Mouse (Mus musculus): ENCODE results near the gene Gm26558. TPM values are rescaled to one million over a fixed set of nuclear protein-coding genes. Genes with fewer than 3 reads are reported as not detected.
A peak's percentile ranks its signal among the peaks of the same experiment; 100 is the strongest.

The Gm26558 gene
- polyA plus RNA-seq, 1 experiment from 2014 or later: 4.6 TPM

- H3K4me2 ChIP-seq: no peak overlapping the region
- peaks cover 8% of the 10 kb centered on the region for H3K36me3 ChIP-seq
- no peaks in the 10 kb centered on the region for H3K9me3 ChIP-seq
- no peak overlapping the region for H3K9ac ChIP-seq
- ATAC-seq (ENCODE audit: insufficient read depth, low FRiP score, low read depth): no peak
- H3K4me1 ChIP-seq: no peaks in the 10 kb centered on the region
- H3K27me3 ChIP-seq (replicated peaks): no peaks in the 10 kb centered on the region
- 82% methylated on average over 7 of the region's 7 CpGs for WGBS
- no peak overlapping the region for H3K27ac ChIP-seq
- no peak overlapping the region for H3K4me3 ChIP-seq (replicated peaks)
Observed at GRCm38 (mm10) chr2:70673445-70674126, 11.7 kb upstream of the Gm26558 start.

GRCm38 (mm10) chr2:70672476-70672875 lies 10.6 kb upstream of the Gm26558 start:
- Histone ChIP-seq H3K9me3 (no peaks in the 10 kb centered on the region), H3K9ac (no peak overlapping the region), H3K27ac (no peak overlapping the region), H3K27me3 (replicated peaks) (no peaks in the 10 kb centered on the region), H3K4me2 (no peak overlapping the region), H3K36me3 (no peaks in the 10 kb centered on the region), H3K4me1 (no peaks in the 10 kb centered on the region), H3K4me3 (replicated peaks) (no peak overlapping the region)
- ATAC-seq (ENCODE audit: insufficient read depth, low FRiP score, low read depth): no peak
- 73% methylated on average over 2 of the region's 2 CpGs for WGBS

- H3K4me3 ChIP-seq (replicated peaks): no peak overlapping the region
Observed at GRCm38 (mm10) chr2:70669896-70670295, 8.0 kb upstream of the Gm26558 start.

GRCm38 (mm10) chr2:70669241-70669640 lies 7.3 kb upstream of the Gm26558 start:
- 70% methylated on average over 2 of the region's 2 CpGs for WGBS
- Histone ChIP-seq H3K36me3 (no peaks in the 10 kb centered on the region), H3K4me2 (no peak overlapping the region), H3K4me3 (replicated peaks) (no peak overlapping the region), H3K9ac (no peak overlapping the region), H3K27me3 (replicated peaks) (no peaks in the 10 kb centered on the region), H3K27ac (no peak overlapping the region), H3K9me3 (no peaks in the 10 kb centered on the region), H3K4me1 (no peaks in the 10 kb centered on the region)
- ATAC-seq (ENCODE audit: insufficient read depth, low FRiP score, low read depth): no peak

More at GRCm38 (mm10) chr2:70669896-70670295, 8.0 kb upstream of the Gm26558 start:
- ATAC-seq (ENCODE audit: insufficient read depth, low FRiP score, low read depth): no peak
- Histone ChIP-seq H3K27me3 (replicated peaks) (no peaks in the 10 kb centered on the region), H3K4me2 (no peak overlapping the region), H3K9me3 (no peaks in the 10 kb centered on the region), H3K9ac (no peak overlapping the region), H3K4me1 (no peaks in the 10 kb centered on the region), H3K36me3 (no peaks in the 10 kb centered on the region), H3K27ac (no peak overlapping the region)
- 51% methylated on average over 2 of the region's 2 CpGs for WGBS

DNA sequence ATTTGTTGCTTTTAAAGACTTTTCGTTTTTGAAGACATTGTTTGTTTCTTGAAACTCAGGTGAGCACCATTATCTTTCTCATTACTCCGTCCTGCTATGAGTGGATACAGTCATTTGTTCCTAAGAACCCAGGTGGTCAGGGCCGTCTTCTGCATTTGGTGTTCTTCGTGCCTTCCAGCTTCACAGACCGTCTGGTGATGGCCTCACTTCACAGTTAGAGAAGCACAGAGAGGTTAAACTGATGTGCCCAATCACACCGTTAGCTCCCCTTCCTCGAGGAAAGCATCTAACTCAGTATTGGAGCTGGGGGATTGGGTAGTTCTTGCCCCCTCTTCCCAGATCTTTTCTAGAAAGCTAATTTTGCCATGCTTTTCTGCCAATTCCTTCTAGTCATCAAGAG lies 5.1 kb upstream of the Gm26558 start:
- Histone ChIP-seq H3K4me2 (no peak overlapping the region), H3K4me1 (peaks cover 9% of the 10 kb centered on the region; the same call in 1 of the 2 replicates), H3K27ac (no peak overlapping the region), H3K27me3 (replicated peaks) (no peaks in the 10 kb centered on the region), H3K9me3 (no peaks in the 10 kb centered on the region), H3K4me3 (replicated peaks) (no peak overlapping the region), H3K36me3 (no peaks in the 10 kb centered on the region), H3K9ac (no peak overlapping the region)
- no peak for ATAC-seq (ENCODE audit: insufficient read depth, low FRiP score, low read depth)
- WGBS: 83% methylated on average over 7 of the region's 7 CpGs

DNA sequence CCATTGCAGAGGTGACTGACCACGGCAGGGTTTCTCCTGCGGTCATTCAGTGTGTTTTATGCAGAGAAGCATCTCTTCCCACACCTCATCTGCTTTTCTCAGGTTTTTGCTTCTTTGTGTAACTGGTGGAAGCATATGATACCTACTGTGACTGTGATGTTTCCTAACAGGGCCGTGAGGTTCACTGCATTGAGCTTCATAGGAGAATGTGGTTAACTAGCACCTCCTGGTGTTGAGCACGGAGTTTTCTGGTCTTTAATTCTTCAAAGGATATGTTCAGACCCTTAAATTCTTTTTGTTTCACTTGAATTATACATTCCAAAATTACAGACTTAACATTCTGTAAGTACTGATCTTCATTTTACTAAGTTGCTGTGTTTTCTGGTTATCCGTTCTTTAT lies 1.9 kb upstream of the Gm26558 start:
- no peaks in the 10 kb centered on the region for H3K9me3 ChIP-seq
- H3K9ac ChIP-seq: no peak overlapping the region
- 76% methylated on average over 5 of the region's 5 CpGs for WGBS
- no peaks in the 10 kb centered on the region for H3K27me3 ChIP-seq (replicated peaks)
- ATAC-seq (ENCODE audit: insufficient read depth, low FRiP score, low read depth): no peak
- H3K36me3 ChIP-seq: no peaks in the 10 kb centered on the region
- no peak overlapping the region for H3K4me2 ChIP-seq
- no peak overlapping the region for H3K4me3 ChIP-seq (replicated peaks)
- H3K27ac ChIP-seq: no peak overlapping the region
- peaks cover 9% of the 10 kb centered on the region; the same call in 1 of the 2 replicates for H3K4me1 ChIP-seq

DNA sequence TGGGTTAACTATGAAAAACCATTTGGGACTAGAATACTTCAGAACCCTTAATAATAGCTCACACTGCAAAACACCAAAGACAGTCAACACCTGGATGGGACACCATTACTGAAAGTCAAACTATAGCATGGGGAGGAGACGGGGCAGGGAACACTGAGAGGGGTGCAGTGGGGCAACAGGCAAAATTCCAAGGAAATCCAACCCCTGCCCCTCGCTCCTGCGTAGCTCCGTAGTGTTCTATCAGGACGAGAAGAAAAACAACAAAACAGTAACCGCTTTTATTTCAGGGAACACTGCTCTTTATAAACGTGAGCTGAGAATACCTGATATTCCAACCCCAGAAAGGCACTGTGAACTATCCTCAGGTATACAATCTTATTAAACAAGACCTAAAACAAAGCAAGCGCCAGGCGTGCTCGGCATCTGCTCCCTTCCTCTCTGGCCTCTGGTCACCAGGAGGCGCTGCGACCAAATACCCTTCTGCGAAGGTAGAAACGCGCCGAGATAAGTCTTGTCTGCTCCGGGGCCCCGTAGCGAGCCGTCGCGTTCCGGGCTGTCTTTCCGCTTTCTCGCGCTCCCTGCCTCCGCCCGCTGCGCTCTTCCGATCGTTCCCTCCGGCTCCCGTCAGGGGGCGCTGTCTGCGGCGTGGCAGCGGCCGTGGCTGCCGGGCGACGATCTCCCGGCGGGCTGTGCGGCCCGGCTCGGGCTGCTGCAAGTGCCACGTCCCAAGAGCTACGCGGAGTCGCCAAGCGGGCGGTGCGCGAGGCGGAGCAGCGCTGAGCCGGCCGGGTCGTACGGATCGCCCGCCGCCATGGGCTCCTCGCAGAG lies 807 bp downstream of the Gm26558 start, which contains the start of gene Gorasp2:
Gorasp2 (plus strand) TSS at position 690 of the 828 bp plus-strand sequence.
- Histone ChIP-seq H3K36me3 (no peaks in the 10 kb centered on the region), H3K9ac (peak within 1 kb of the TSS; percentile 98), H3K4me3 (replicated peaks) (peak within 1 kb of the TSS; percentile 96), H3K9me3 (no peaks in the 10 kb centered on the region), H3K4me2 (peak within 1 kb of the TSS; percentile 70), H3K4me1 (peaks cover 9% of the 10 kb centered on the region; the same call in 1 of the 2 replicates), H3K27me3 (replicated peaks) (no peaks in the 10 kb centered on the region), H3K27ac (peak within 1 kb of the TSS; percentile 94)
- ATAC-seq (ENCODE audit: insufficient read depth, low FRiP score, low read depth): peak; percentile 96
- WGBS: 1% methylated on average over 58 of the region's 64 CpGs

- no peak for ATAC-seq (ENCODE audit: insufficient read depth, low FRiP score, low read depth)
- WGBS: 71% methylated on average over 7 of the region's 7 CpGs
- H3K27me3 ChIP-seq (replicated peaks): no peaks in the 10 kb centered on the region
- no peak overlapping the region for H3K4me3 ChIP-seq (replicated peaks)
- no peak overlapping the region for H3K27ac ChIP-seq
- no peaks in the 10 kb centered on the region for H3K4me1 ChIP-seq
- H3K36me3 ChIP-seq: no peaks in the 10 kb centered on the region
- H3K4me2 ChIP-seq: no peak overlapping the region
- H3K9me3 ChIP-seq: no peaks in the 10 kb centered on the region
- no peak overlapping the region for H3K9ac ChIP-seq
Observed at GRCm38 (mm10) chr2:70657083-70657482, 4.8 kb downstream of the Gm26558 start.

- Histone ChIP-seq H3K27me3 (replicated peaks) (no peaks in the 10 kb centered on the region), H3K36me3 (no peaks in the 10 kb centered on the region), H3K9ac (no peak overlapping the region), H3K27ac (no peak overlapping the region), H3K9me3 (no peaks in the 10 kb centered on the region), H3K4me3 (replicated peaks) (no peak overlapping the region), H3K4me2 (no peak overlapping the region), H3K4me1 (no peaks in the 10 kb centered on the region)
- 36% methylated on average over 6 of the region's 6 CpGs for WGBS
- no peak for ATAC-seq (ENCODE audit: insufficient read depth, low FRiP score, low read depth)
Observed at GRCm38 (mm10) chr2:70651820-70652219, 10.1 kb downstream of the Gm26558 start.

DNA sequence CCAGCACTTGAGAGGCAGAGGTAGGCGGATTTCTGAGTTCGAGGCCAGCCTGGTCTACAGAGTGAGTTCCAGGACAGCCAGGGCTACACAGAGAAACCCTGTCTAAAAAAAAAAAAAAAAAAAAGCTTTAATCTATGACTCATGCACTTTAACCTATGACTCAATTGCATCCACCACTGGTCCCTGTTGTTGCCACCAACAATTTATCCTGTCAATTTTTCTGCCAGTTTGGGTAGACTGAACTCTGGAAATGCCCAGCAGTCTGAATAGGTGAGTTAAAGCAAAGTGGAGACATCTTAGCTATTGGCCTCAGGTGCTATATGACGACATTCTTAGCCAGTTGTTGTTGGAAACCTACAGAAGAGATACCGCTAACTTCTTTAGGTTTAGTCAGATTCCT lies 12.4 kb downstream of the Gm26558 start:
- no peak for ATAC-seq (ENCODE audit: insufficient read depth, low FRiP score, low read depth)
- Histone ChIP-seq H3K4me2 (no peak overlapping the region), H3K9ac (no peak overlapping the region), H3K9me3 (no peaks in the 10 kb centered on the region), H3K4me3 (replicated peaks) (no peak overlapping the region), H3K27me3 (replicated peaks) (no peaks in the 10 kb centered on the region), H3K4me1 (no peaks in the 10 kb centered on the region), H3K27ac (no peak overlapping the region), H3K36me3 (no peaks in the 10 kb centered on the region)
- WGBS: 85% methylated on average over 4 of the region's 4 CpGs

DNA sequence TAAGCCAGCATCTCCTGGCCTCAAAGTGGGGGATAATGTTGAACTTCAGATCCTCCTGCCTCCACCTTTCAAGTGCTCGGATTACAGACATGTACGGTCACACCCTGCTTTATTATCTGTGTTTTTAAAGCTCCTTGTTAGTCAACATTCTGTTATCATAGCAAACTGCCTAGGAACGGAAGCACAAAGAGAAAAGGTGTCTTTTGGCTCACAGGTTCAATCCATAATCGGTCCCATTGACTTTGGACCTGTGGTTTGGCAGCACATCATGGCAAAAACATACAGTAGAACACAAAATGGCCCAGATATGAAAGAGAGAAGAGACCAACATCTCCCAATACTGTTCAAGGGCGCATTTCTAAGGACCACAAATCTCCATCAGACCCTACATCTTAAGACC lies 13.6 kb downstream of the Gm26558 start:
- H3K36me3 ChIP-seq: no peaks in the 10 kb centered on the region
- no peak overlapping the region for H3K4me2 ChIP-seq
- H3K4me1 ChIP-seq: no peaks in the 10 kb centered on the region
- H3K9ac ChIP-seq: no peak overlapping the region
- no peak for ATAC-seq (ENCODE audit: insufficient read depth, low FRiP score, low read depth)
- H3K27me3 ChIP-seq (replicated peaks): no peaks in the 10 kb centered on the region
- WGBS: 83% methylated on average over 5 of the region's 5 CpGs
- H3K9me3 ChIP-seq: no peaks in the 10 kb centered on the region
- H3K4me3 ChIP-seq (replicated peaks): no peak overlapping the region
- H3K27ac ChIP-seq: no peak overlapping the region

DNA sequence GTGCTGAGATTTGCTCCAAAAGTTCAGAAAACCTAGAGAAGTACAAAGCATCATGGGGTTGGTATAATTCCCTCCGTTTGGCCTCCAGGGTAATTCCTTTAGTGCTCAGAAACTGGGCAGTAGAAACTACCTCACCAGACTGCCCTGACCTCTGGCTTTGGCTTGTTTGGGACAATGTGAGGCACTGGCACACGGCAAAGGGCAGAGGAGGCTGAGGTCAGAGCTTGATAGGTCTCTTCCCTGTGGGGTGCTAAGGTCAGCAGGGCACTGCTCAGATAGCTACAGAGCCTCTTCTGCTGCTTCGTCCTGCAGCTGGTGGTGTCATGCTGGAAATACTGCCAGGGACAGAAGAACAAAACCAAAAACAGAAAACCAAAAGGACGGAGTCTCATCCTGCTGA lies 14.2 kb downstream of the Gm26558 start:
- Histone ChIP-seq H3K4me1 (no peaks in the 10 kb centered on the region), H3K9ac (no peak overlapping the region), H3K4me2 (no peak overlapping the region), H3K36me3 (no peaks in the 10 kb centered on the region), H3K27ac (no peak overlapping the region), H3K27me3 (replicated peaks) (no peaks in the 10 kb centered on the region), H3K9me3 (no peaks in the 10 kb centered on the region), H3K4me3 (replicated peaks) (no peak overlapping the region)
- no peak for ATAC-seq (ENCODE audit: insufficient read depth, low FRiP score, low read depth)
- whole genome bisulfite sequencing: 49% methylated on average over 4 of the region's 4 CpGs
